Mouse (Mus musculus) lung, postnatal 36 days (tissue): ENCODE data around the gene Cmah.

Experiments
- DNase-seq: peaks from one replicate; pipeline ENCODE4 v3.0.0; 2022; ENCODE audit warnings: mixed read lengths

Gene Cmah

GRCm38 (mm10) chr13:24486403-24486802 lies 159.2 kb downstream of the Cmah start:
- no peak for DNase-seq

DNA sequence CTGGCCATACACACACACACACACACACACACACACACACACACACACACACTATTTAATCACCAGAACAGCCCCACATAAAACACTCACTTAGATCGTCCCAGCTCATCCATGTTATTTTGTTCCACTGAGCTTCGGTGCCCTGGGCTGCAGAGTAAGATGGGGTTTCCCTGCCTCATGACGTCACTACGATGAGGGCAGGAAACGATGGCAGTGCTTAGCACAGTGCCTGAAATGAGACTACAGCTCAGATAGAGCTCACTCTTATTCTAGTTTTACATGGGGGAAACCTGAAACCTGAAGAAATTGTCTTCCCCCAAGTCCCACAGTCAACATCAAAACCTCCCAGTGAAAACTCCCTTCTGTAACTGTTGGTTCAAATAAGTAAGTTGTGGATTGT lies 159.9 kb downstream of the Cmah start:
- DNase-seq: no peak

DNA sequence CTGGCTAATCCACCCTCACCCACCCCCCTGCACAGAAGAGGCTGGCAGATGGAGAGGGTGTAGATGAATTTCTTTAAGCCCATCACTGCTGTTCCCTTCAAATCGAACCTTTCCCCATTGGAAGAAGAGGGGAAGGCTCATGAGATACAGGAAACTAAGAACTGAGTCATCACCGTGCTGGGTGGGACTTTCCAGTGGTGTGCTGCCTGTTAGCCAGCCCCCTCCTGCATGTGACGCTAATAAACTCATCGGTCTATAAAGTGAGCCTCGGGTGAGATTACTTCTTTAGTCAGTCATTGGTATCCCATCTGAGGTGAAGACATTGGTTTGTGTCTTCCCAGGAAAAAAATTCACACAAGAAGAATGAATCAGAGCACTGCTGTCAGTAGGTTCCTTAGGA lies 160.3 kb downstream of the Cmah start:
- DNase-seq: no peak

DNA sequence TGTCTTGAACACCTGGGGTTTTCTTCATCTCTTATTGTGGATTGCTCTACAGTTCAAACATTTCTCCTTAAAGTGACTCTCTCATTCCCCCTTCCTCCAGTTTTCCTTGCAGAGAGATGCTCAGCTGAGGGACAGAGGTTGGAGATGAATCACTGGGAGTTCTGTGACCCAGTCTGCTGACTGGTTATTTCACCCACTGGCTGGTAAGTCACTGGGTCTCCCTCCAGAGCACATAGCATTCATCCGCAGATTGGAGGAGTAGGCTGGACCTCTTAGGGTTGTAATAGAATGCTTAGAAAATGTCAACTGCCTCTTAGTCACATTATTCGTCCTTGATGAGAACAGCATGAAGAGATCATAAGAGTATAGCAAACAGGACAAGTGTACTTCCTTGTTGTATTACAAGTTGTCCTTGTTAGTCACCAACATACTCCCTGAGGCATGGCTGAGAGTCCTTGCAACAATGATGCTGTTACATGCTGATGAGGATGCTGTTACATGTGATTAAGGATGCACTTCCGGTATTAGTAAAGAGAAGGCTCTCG lies 161.4 kb downstream of the Cmah start:
- no peak for DNase-seq

DNA sequence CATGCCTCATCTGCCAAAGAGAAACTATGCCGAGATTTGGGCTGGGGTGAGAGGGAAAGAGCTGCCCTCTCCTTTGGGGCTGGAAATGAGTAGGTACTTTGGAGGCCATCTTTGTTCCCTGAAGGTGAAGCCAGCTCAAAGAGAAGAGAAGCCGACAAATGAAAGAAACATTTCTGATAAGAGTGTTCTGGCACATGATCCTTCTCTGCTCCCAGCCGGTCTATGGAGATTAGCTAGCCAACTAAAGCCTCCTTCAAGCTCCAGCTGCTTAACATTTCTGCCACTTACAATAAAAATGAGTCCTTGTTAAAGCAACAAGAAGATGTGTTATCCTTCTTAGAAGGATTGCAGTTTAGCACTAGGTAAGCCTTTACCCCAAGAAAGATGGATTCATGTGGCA lies 162.3 kb downstream of the Cmah start:
- no peak for DNase-seq

GRCm38 (mm10) chr13:24490041-24490440 lies 162.8 kb downstream of the Cmah start:
- DNase-seq: no peak

DNA sequence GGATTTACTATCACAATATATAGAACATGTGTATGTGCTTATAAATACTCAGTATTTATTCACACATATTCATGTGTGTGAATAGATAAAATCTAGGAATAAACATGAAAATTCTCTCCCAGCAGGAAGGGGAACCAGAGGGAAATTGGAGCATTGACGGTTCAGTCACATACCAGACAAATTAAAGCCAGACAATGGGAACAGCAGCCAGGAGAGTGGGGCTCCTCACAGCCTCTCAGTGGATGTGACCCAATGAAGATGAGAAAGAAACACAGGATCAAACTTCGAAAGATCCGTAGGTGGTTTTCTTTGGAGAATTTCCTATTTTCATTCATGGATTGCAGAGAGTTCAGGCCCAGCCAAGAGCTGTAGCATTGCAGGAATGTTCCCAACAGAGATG lies 163.9 kb downstream of the Cmah start:
- no peak for DNase-seq

DNA sequence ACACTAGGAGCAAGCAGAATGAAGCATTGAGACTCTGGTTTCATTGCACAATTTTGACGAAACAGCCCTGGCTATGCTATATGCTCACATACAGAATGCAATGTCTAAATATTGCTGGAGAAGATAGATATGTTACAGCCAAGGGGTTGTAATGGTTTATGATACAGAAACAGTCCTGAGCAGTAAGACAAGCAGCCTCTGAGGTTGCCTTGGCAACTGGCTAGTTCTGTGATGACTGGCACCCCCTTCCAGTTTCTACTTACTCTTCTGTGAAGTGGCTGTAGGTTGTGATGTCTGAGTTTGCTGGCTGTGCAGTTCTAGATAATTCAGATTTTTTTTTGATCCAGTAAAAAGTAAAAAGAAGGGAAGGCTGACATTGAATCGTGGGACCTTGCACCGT lies 166.6 kb downstream of the Cmah start:
- no peak for DNase-seq

DNA sequence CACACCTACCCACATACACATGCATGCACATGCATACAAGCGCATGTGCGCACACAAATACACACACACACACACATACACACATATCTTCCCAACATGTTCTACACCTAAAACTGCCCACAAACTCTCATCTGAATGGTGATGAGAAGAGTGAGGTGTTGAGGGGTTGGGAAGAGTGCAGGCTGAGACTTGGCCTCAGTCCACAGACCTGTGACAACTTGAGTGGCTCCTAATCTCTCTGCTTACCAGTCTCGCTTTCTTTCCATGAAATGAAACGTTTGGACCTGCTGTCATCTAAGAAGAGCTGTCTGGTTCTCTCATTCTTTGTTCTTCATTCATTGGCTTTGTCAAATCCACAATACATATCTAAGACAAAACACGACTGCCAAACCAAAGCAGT lies 169.1 kb downstream of the Cmah start:
- no peak for DNase-seq

DNA sequence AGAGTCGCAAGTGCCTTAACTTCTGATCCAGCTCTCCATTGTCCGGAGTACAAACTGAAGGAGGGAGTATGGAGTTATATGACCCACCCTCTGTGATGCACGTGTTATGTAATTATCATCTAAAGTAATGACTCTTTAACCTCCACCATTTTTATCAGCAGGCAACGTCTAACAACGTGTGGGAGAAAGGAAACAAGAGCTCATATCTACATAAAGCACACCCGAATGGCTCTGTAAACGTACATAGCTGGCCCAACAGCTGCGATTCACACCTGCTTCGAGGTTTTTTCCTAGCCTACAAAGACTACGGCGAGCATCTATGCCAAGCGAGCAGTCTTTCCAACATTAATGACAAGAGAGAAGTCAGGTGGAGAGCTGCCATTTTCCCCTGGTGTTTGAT lies 169.8 kb downstream of the Cmah start:
- no peak for DNase-seq

- DNase-seq: no peak
These were observed 171.1 kb downstream of the Cmah start for GRCm38 (mm10) chr13:24498342-24498741.

GRCm38 (mm10) chr13:24499505-24499904 lies 172.3 kb downstream of the Cmah start:
- peak; percentile 56 for DNase-seq

GRCm38 (mm10) chr13:24501179-24501905 lies 174.1 kb downstream of the Cmah start:
- no peak for DNase-seq

DNA sequence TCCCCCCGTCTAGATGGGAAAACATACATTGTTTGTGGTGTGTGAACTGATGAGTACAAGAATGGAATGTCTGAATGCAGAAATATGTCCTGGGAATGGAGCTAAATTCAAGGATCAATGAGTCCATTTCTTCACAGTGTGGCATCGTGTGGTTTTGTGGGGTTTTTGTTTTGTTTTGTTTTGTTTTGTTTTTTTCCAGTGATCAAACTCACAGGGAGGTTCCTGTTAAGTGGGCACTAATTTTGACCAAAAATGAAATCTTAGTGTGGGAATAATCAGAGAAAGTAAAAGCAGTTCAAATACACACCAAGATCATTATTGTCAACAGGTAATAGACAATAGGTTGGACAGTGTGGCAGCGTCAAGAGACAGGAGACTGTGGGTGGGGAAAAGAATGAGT lies 174.7 kb downstream of the Cmah start:
- no peak for DNase-seq

GRCm38 (mm10) chr13:24505812-24506211 lies 178.6 kb downstream of the Cmah start:
- DNase-seq: no peak

- no peak for DNase-seq
These were observed 180.0 kb downstream of the Cmah start for GRCm38 (mm10) chr13:24507156-24507555.

GRCm38 (mm10) chr13:24508917-24509316 lies 181.7 kb downstream of the Cmah start:
- DNase-seq: no peak

DNA sequence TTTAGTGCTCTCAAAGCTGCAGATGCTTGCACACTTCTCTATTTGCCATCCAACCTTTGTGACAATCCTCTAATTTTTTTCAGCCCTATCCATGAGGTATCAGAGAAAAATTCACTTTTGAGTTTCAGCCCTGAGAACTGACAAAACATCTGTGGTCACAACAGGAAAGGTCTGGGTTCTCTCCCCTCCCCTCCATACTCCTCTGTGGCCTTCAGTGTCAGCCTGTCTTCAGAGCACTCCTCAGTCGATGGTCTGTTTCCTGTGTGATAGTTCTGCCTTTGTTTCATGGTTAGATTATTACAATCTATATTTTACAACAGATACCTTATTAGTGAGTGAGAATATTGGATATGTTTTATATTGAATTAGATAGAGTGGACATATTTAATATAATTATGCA lies 184.2 kb downstream of the Cmah start:
- no peak for DNase-seq

- no peak for DNase-seq
These were observed 184.8 kb downstream of the Cmah start for GRCm38 (mm10) chr13:24511932-24512520.

DNA sequence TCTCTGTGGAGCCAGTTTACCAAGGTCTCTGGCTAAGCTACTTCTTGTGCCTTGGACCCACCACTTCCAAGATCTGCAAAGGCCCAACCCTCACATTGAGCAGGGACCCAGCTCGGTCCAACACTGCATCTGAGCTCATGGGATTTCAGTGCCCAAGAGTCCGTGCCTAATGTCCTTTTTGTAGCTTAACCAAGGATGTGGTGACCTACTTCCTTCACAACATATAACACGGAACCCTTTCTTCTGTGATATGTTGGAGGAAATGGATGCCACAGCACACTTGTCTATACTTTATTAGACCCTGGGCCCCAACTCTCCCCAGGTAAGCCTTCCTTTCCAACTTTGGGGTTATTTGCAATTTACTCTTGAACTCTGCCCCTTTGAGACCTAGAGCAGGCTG lies 186.5 kb downstream of the Cmah start:
- DNase-seq: no peak

- DNase-seq: no peak
These were observed 188.0 kb downstream of the Cmah start for GRCm38 (mm10) chr13:24515101-24515675.

DNA sequence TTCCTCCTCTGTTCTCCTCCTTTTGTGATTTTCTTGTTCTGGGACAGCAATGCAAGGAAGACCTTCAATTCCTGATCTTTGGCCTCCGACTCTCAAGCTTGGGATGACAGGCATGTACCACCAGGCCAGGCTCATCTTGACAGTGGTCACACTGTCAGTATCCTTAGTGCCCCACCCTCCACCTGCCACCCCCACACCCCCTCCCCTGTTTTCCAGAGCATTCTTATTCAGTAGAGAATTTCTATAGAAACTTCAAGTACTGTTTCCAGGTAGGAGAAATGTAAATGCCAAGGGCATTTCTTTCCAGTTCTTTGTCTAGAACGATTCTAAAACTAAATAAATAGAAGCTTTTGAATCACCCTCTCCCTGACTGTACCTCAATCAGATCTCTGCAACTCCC lies 190.6 kb downstream of the Cmah start:
- DNase-seq: no peak

- DNase-seq: peak; percentile 81
These were observed 191.7 kb downstream of the Cmah start for GRCm38 (mm10) chr13:24518887-24519286.

GRCm38 (mm10) chr13:24519976-24520647 lies 192.9 kb downstream of the Cmah start:
- DNase-seq: peak; percentile 15
